Mouse (Mus musculus): ENCODE measurements around the gene D630045J12Rik. TPM values are rescaled to one million over a fixed set of nuclear protein-coding genes. Genes with fewer than 3 reads are reported as not detected.

Gene D630045J12Rik
- polyA plus RNA-seq, 1 experiment from 2014 or later: 0.16 TPM

GRCm38 (mm10) chr6:38224079-38224478, 29.7 kb downstream of the D630045J12Rik start:
- Histone ChIP-seq H3K27ac (no peak overlapping the region), H3K4me3 (ENCODE audit: inconsistent target) (no peak overlapping the region), H3K79me2 (ENCODE audit: inconsistent target) (no peaks in the 10 kb centered on the region), H3K36me3 (ENCODE audit: inconsistent target) (no peaks in the 10 kb centered on the region)
- 100% methylated on average over 1 of the region's 1 CpGs for WGBS (ENCODE audit: missing documents)

GRCm38 (mm10) chr6:38219261-38219660, 34.5 kb downstream of the D630045J12Rik start:
- no peaks in the 10 kb centered on the region for H3K36me3 ChIP-seq (ENCODE audit: inconsistent target)
- no peaks in the 10 kb centered on the region for H3K79me2 ChIP-seq (ENCODE audit: inconsistent target)
- no peak overlapping the region for H3K27ac ChIP-seq
- WGBS (ENCODE audit: missing documents): 81% methylated on average over 2 of the region's 2 CpGs
- H3K4me3 ChIP-seq (ENCODE audit: inconsistent target): no peak overlapping the region

GRCm38 (mm10) chr6:38215448-38216110, 38.2 kb downstream of the D630045J12Rik start:
- no peaks in the 10 kb centered on the region for H3K36me3 ChIP-seq (ENCODE audit: inconsistent target)
- 91% methylated on average over 14 of the region's 14 CpGs for WGBS (ENCODE audit: missing documents)
- H3K4me3 ChIP-seq (ENCODE audit: inconsistent target): no peak overlapping the region
- H3K79me2 ChIP-seq (ENCODE audit: inconsistent target): no peaks in the 10 kb centered on the region
- H3K27ac ChIP-seq: no peak overlapping the region

GRCm38 (mm10) chr6:38207621-38208020, 46.2 kb downstream of the D630045J12Rik start:
- H3K27ac ChIP-seq: no peak overlapping the region
- 96% methylated on average over 2 of the region's 2 CpGs for WGBS (ENCODE audit: missing documents)
- no peaks in the 10 kb centered on the region for H3K36me3 ChIP-seq (ENCODE audit: inconsistent target)

GRCm38 (mm10) chr6:38206941-38207531, 46.8 kb downstream of the D630045J12Rik start:
- WGBS (ENCODE audit: missing documents): 81% methylated on average over 8 of the region's 8 CpGs
- no peaks in the 10 kb centered on the region for H3K79me2 ChIP-seq (ENCODE audit: inconsistent target)
- H3K36me3 ChIP-seq (ENCODE audit: inconsistent target): no peaks in the 10 kb centered on the region
- H3K4me3 ChIP-seq (ENCODE audit: inconsistent target): no peak overlapping the region
- no peak overlapping the region for H3K27ac ChIP-seq

More at GRCm38 (mm10) chr6:38207621-38208020, 46.2 kb downstream of the D630045J12Rik start:
- no peaks in the 10 kb centered on the region for H3K79me2 ChIP-seq (ENCODE audit: inconsistent target)
- no peak overlapping the region for H3K4me3 ChIP-seq (ENCODE audit: inconsistent target)

GRCm38 (mm10) chr6:38205375-38205774, 48.4 kb downstream of the D630045J12Rik start:
- no peak overlapping the region for H3K4me3 ChIP-seq (ENCODE audit: inconsistent target)
- H3K27ac ChIP-seq: no peak overlapping the region
- H3K79me2 ChIP-seq (ENCODE audit: inconsistent target): no peaks in the 10 kb centered on the region
- 84% methylated on average over 6 of the region's 6 CpGs for WGBS (ENCODE audit: missing documents)
- no peaks in the 10 kb centered on the region for H3K36me3 ChIP-seq (ENCODE audit: inconsistent target)

- no peaks in the 10 kb centered on the region for H3K79me2 ChIP-seq (ENCODE audit: inconsistent target)
- 86% methylated on average over 4 of the region's 4 CpGs for WGBS (ENCODE audit: missing documents)
- no peaks in the 10 kb centered on the region for H3K36me3 ChIP-seq (ENCODE audit: inconsistent target)
- no peak overlapping the region for H3K4me3 ChIP-seq (ENCODE audit: inconsistent target)
- H3K27ac ChIP-seq: no peak overlapping the region
These were observed 50.0 kb downstream of the D630045J12Rik start for GRCm38 (mm10) chr6:38203820-38204219.

- Histone ChIP-seq H3K4me3 (ENCODE audit: inconsistent target) (no peak overlapping the region), H3K27ac (no peak overlapping the region), H3K79me2 (ENCODE audit: inconsistent target) (no peaks in the 10 kb centered on the region), H3K36me3 (ENCODE audit: inconsistent target) (no peaks in the 10 kb centered on the region)
- WGBS (ENCODE audit: missing documents): 91% methylated on average over 12 of the region's 12 CpGs
These were observed 51.0 kb downstream of the D630045J12Rik start for GRCm38 (mm10) chr6:38202816-38203215.

GRCm38 (mm10) chr6:38201495-38201894, 52.3 kb downstream of the D630045J12Rik start:
- WGBS (ENCODE audit: missing documents): 85% methylated on average over 5 of the region's 5 CpGs
- no peak overlapping the region for H3K4me3 ChIP-seq (ENCODE audit: inconsistent target)
- no peaks in the 10 kb centered on the region for H3K79me2 ChIP-seq (ENCODE audit: inconsistent target)
- H3K36me3 ChIP-seq (ENCODE audit: inconsistent target): no peaks in the 10 kb centered on the region
- H3K27ac ChIP-seq: no peak overlapping the region

GRCm38 (mm10) chr6:38199599-38199998, 54.2 kb downstream of the D630045J12Rik start:
- Histone ChIP-seq H3K4me3 (ENCODE audit: inconsistent target) (no peak overlapping the region), H3K36me3 (ENCODE audit: inconsistent target) (no peaks in the 10 kb centered on the region), H3K27ac (no peak overlapping the region), H3K79me2 (ENCODE audit: inconsistent target) (no peaks in the 10 kb centered on the region)
- WGBS (ENCODE audit: missing documents): 90% methylated on average over 6 of the region's 6 CpGs

- WGBS (ENCODE audit: missing documents): 93% methylated on average over 1 of the region's 1 CpGs
- Histone ChIP-seq H3K36me3 (ENCODE audit: inconsistent target) (no peaks in the 10 kb centered on the region), H3K79me2 (ENCODE audit: inconsistent target) (no peaks in the 10 kb centered on the region), H3K27ac (no peak overlapping the region), H3K4me3 (ENCODE audit: inconsistent target) (no peak overlapping the region)
These were observed 55.1 kb downstream of the D630045J12Rik start for GRCm38 (mm10) chr6:38198727-38199126.

GRCm38 (mm10) chr6:38196266-38197189, 57.3 kb downstream of the D630045J12Rik start:
- H3K27ac ChIP-seq: no peak overlapping the region
- H3K36me3 ChIP-seq (ENCODE audit: inconsistent target): no peaks in the 10 kb centered on the region
- WGBS (ENCODE audit: missing documents): 94% methylated on average over 24 of the region's 24 CpGs
- no peaks in the 10 kb centered on the region for H3K79me2 ChIP-seq (ENCODE audit: inconsistent target)
- H3K4me3 ChIP-seq (ENCODE audit: inconsistent target): no peak overlapping the region

- 95% methylated on average over 10 of the region's 10 CpGs for WGBS (ENCODE audit: missing documents)
- Histone ChIP-seq H3K27ac (no peak overlapping the region), H3K4me3 (ENCODE audit: inconsistent target) (no peak overlapping the region), H3K36me3 (ENCODE audit: inconsistent target) (no peaks in the 10 kb centered on the region), H3K79me2 (ENCODE audit: inconsistent target) (no peaks in the 10 kb centered on the region)
These were observed 58.5 kb downstream of the D630045J12Rik start for GRCm38 (mm10) chr6:38195306-38195705.

- H3K4me3 ChIP-seq (ENCODE audit: inconsistent target): no peak overlapping the region
- H3K36me3 ChIP-seq (ENCODE audit: inconsistent target): no peaks in the 10 kb centered on the region
- H3K79me2 ChIP-seq (ENCODE audit: inconsistent target): no peaks in the 10 kb centered on the region
- no peak overlapping the region for H3K27ac ChIP-seq
- WGBS (ENCODE audit: missing documents): 91% methylated on average over 7 of the region's 7 CpGs
These were observed 59.8 kb downstream of the D630045J12Rik start for GRCm38 (mm10) chr6:38194046-38194445.

GRCm38 (mm10) chr6:38192952-38193351, 60.9 kb downstream of the D630045J12Rik start:
- H3K27ac ChIP-seq: no peak overlapping the region
- no peaks in the 10 kb centered on the region for H3K79me2 ChIP-seq (ENCODE audit: inconsistent target)
- H3K36me3 ChIP-seq (ENCODE audit: inconsistent target): no peaks in the 10 kb centered on the region
- 96% methylated on average over 7 of the region's 7 CpGs for WGBS (ENCODE audit: missing documents)
- no peak overlapping the region for H3K4me3 ChIP-seq (ENCODE audit: inconsistent target)
